Mouse (Mus musculus): ENCODE measurements around the gene Sspo.

The Sspo gene

DNA sequence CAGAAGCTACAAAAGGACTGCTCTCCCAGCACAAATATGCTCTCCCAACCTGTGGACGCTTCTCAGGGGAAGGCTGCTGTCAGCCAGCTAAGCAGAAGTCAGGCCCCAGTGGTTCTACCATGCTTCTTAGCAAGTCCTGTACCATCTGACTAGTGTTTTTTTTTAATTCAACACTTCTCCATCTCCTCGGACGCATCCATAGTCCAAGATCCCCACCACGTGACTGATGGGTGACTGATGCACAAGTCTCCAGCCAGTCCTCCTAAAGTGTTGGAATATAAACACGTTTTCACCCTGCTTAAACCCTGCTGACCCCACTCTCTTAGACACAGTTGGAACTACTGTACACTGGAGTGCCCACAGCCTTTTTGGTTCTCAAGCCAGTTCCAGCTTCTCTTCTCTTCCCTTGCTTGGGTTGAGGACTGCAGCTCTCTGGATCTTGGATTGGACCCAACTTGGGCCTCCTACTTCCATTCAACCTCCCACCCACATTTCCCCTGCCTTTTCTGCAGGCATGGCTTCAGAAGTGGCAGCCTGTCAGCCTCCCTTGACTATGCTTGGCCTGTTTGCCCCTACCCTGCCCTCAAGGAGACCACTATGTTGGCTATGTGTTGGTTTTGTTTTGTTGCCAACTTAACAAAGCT, 12.2 kb upstream of the Sspo start:
- no peak for DNase-seq (ENCODE audit: low spot score in 2 of 2)

DNA sequence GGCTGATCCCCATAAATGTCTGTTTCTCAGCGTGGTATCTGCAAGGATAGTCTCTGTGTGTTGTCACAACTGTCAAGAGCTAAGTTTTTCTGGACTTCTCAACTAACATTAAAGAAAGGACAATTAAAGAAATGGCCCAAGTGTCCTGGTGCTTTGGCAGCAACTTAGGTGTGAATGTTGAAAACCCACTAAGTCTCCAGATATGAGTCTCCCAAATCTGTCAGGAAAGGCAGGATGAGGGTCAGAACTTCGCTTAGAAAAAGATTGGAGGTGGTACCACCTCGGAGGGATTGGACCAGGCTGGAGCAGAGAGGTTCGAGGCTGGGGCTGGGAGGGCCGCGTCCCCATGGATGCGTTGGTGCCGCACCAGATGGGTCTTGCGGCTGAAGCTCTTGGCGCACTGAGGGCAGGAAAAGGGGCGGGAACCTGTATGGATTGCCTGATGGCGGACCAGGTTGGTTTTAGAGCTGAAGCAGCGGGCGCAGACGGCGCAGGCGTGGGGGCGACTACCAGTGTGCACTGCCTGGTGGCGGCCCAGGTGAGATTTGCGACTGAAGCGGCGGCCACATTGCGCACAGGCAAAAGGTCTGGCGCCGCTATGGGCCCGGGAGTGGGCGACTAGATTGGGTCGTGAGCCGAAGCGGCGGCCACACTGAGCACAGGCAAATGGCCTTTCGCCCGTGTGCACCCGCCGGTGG, 10.2 kb upstream of the Sspo start:
- DNase-seq (ENCODE audit: low spot score in 2 of 2), result no peak

DNA sequence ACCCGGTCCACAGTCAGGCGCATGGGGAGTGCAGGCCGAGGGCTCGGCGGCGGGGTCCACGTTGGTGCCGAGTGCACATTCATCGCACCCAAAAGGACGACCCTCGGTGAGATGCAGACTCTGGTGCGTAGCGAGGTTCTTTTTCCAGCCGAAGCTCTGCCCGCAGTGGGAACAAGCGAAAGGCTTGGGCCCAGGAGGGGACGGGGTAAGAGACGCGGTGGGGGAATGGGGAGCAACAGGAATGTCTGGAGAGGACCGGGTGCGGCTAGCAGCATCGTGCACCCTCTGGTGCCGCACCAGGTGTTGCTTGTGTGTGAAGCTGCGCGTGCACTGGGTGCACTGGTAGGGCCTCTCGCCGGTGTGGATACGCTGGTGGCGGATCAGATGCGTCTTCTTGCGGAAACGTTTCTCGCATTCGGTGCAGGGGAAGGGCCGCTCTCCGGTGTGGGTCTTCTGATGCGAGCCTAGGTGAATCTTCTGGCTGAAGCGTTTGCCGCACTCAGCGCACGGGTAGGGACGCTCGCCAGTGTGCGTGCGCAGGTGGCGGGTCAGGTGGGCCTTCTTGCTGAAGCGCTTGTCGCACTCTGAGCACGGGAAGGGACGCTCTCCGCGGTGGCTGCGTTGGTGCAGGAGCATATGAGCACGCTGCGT, 9.4 kb upstream of the Sspo start:
- no peak for DNase-seq (ENCODE audit: low spot score in 2 of 2)

DNA sequence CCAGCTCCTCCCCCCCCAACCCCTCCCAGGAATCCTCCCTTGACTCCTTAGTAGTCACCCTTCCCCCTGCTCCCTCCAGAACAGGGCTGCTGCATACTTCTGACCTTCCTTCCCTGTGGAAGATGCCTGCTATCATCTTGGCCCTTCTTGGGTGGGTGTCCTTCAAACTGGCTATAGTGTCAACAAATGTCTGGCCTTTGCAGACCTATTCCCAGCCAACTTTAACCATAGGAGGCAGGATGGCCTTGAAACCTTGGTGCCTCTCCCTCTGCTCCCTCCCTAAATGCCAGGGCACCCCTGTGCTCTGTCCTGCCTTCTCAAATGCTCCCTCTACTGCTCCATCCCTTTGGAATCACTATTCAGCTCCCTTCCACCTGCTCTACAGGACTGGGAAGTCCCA, 8.4 kb upstream of the Sspo start:
- DNase-seq (ENCODE audit: low spot score in 2 of 2), result no peak

DNA sequence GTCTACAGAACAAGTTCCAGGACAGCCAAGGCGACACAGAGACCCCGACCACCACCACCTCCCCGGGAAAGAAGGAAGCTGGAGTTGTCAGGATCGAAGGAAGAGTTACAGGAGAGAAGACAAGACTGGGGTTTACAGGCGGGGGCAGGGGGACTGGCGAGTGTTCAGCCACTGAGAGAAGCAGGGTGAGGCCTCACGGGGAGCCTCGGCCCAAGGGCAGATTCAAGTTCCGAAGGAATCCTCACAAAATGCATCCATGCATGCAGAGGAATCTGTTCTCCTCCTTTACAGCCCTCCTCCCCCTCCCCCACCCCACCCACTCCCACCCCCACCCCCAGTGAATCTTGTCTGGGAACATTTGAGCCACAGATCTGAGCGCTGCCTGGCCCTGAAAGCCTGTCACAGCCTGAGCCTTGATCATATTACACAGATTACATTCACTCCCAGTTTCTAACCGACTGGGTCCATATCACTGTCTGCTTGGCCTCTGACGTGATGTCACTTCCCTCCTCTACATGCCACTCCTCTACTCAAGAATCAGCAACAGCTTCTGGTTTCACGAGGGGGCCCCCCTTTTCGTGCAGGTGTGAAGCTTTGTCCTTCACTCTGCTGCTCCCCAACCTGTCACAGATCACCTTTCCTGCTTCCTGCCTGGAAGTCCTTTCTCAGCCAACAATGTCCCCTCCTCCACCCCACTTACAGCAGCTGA, 7.6 kb upstream of the Sspo start:
- DNase-seq (ENCODE audit: low spot score in 2 of 2), result no peak

DNA sequence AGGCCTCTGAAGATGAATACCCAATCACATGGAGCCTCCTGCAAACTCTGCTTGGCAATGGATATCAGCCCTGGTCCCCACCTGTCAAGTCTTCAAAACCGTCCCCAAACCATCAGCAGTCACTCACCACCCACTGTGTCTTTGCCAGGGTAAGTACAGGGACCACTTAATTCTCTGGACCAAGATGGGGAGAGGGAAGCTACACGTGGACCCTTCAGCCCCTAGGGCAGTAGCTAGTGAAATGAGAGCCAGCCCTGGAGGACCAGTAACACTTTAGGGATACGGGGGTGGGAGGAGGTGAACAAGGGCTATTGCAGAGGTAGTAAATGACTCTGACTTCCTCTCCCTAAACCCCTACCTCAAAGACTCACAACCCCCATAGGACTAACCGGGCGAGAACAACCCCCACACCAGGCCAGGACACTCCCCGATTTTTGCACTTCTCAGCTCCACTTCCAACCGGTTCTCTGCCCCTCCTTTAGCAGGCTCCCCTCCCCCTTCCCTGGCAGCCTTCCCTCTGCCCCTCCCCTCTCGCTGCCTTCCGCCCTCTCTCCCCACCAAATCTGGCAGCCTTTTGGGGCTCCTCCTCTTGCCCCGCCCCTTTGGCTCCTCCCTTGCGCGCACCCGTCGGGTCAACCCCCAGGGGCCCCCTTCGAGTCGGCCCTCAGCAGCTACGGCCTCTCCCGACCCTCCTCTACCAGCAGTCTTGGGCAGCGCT, 4.3 kb upstream of the Sspo start:
- peak; percentile 98 to 99 for DNase-seq (ENCODE audit: low spot score in 2 of 2)

DNA sequence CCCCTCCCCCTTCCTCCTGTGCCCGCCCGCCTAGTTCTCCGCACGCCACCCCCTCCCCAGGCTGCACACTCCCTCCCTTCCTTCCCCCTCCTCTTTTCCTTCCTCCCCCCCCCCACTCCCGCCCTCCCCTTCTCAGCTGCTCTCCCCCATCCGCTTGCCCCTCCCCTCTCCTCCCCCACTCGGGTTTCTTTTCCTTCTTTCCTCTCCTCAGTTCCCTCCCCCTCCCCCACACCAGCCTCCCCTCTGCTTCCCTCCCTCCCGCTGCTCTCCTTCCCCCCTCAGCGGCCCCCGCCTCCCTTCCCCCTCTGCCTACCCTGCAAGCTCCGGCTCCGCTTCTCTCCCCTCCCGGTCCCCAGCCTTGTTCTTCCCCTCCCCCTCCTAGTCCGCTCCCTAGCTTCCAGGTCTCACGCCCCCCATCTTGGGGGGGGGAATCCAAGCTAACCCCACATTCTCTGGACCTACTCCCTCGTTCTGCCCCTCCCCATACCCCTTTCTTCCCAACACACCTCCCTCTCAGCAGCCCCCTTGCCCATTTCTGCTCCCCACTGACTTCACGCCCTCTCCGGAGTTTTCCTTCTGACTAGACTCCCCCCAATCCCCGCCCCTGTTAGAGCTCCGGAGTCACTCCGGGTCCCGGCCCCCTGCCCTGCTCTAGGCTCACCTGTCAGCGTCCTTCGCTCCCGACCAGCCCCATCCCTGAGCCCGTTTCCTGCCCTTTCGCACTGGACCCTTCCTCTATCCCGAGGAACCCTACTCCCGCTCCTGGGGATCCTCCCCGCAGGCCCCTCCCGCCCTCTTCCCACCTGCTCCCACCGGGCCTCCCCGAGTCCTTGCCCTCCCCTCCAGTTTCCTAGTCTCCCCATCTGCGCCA, 3.5 kb upstream of the Sspo start:
- DNase-seq (ENCODE audit: low spot score in 2 of 2), result peak; percentile 74 to 90

DNA sequence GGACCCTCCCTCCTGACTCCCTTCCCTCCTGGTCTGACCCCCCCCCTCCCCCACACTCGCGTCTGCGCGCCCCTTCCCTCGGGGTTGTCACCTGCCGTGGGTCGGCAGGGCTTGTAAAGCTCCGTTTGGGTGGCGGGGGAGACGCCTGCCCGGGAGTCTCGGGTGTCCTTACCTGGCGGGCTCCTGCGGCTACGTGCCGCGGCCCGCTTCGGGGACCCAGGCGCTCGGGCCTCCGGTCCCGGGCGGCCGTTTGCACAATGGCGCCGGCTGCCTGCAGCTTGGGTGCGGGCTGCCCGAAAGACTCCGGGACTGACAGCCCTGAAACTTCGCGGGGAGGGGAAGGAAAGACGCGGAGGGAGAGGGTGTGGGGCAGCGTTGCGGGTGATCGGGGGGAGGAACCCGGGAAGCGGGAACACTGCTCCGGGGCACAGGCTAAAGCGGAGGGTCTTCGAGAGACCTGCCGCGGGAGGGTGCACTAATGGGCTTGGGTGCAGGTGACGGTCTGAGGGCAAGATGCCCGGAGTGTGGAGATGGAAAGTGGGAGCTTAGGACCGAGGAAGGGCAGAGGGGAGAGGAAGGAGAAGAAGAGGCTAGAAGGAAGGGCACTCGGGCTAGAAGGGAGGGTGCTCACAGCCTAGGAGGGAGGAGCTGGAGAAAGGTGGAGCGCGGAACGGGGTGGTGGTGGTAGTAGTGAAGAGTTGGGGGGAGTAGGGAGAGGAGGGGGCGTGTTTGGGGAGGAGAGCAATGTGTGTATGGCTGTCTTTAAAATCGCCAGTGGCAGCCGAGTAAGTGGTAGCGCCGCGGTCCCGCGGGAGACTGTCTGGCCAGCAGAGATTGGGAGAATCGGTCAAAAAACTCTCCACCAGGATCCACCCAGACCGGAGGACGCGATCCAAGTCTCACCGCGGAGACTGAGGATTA, 2.6 kb upstream of the Sspo start, which contains the start of gene Zfp467:
Gene Zfp467 (minus strand): TSS at position 645 of the 921 bp plus-strand sequence.
- peak; percentile 62 to 73 for DNase-seq (ENCODE audit: low spot score in 2 of 2)

DNA sequence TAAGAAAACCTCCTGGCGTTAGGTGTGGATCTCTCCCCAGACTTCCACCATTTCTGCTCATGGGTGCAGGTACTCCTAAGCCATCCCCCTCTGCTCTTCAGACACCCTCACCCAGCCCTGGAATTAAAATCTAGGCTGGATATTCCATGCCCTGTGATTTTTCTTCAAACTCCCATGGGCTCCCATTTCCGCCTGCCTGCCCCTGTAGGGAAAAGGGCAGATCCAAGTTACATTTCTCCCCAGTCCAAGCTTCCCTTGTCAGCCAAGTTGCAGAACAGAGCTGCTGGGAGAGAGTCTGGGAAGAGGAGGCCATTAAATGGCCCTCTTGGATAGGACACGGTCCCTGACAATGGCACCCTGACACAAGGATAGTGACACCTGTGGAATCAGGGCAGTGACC, 1.8 kb upstream of the Sspo start:
- no peak for DNase-seq (ENCODE audit: low spot score in 2 of 2)

DNA sequence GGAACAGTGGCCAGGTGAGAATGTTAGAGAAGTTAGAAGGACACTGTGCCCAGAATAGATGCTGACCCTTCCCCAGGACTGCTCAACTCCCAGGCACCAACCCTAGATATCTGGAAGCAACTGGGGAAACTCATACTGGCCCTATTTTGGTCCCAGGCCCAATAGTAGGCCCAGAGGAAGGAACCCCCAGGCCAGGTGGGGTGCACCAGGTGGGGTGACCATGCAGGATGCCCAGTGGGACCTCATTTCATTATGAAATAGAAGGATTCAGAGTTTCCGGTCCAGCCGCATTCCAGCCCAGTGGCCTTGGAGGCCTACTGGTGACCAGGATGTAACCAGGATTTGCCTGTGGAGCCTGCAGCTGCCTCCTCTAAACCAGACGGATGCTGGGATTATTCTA, 1.1 kb upstream of the Sspo start:
- no peak for DNase-seq (ENCODE audit: low spot score in 2 of 2)

DNA sequence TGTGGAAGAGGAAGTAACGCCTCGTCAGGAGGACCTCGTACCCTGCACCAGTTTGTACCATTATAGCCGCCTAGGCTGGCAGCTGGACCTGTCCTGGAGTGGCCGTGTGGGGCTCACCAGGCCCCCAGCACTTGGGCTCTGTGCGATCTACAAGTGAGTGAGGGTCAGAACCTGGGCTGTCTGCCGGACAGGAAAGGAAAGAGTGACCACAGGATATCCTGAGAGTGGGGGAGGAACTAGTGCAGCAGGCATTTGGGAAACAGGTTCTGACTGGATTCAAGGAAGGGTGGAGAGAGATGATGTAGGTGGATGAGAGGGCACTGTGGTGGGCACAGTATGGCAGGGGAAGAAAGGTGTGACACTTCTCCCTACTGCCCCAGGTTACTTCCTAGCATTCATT, 498 bp downstream of the Sspo start:
- DNase-seq (ENCODE audit: low spot score in 2 of 2), result no peak

DNA sequence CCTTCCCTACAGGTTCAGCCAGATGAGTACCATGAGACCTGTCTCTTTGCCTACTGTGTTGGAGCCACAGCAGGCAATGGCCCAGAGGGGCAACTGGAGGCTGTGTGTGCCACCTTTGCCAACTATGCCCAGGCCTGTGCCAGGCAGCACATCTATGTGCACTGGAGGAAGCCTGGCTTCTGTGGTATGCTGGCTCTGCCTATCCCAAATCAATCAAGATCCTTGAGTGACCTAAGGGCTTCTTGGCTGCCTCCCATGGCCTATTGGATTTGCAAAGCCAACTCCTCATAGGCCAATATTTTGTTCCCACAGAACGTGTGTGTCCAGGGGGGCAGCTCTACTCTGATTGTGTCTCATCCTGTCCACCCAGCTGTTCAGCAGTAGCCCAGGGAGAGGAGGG, 4.1 kb downstream of the Sspo start:
- no peak for DNase-seq (ENCODE audit: low spot score in 2 of 2)

DNA sequence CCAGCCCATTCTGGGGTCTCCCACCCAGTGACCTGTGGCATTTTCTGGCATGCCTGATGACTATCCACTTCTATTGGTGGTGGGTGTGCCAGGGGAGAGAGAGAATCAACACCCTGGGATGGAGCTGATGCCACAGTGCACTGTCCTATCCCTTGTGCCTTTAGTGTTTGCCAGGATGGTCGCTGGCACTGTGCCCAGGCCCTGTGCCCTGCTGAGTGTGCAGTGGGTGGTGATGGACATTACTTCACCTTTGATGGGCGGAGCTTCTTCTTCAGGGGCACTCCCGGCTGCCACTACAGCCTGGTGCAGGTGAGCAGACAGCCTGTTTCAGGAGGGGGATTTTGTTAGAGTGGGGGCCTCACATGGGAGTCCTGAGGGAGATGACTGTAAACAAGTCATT, 4.7 kb downstream of the Sspo start:
- no peak for DNase-seq (ENCODE audit: low spot score in 2 of 2)

DNA sequence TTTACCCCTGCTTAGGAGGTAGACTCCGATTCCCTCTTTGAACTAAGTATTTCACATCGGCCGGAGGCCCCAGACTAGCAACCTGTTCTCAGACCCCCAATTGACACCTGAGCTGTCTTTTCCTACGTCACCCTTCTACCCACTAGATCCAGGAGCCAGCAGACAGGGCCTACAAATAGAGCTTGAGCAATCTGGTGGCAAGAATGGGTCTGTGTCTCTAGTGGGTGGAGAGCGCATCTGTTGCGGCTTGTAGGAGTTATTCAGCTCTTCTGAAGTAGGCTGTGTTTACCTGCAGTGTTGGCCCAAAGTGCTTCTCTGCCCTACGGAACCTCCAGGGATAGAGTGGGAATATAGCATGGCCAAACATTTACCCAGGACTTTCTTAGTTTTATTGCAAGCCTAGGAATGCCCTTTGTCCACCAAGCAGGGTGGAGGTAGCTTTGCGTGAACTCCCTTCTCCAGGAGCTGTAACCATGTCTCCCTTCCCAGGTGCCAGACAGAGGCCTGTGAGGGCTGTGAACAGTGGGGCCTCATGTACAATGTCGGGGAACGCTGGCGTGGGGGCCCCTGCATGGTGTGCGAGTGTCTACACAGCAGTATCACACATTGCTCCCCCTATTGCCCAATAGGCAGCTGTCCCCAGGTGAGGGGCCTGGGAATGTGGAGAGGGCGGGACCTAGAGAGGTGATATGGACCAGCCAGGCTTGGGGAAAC, 17.1 kb downstream of the Sspo start:
- DNase-seq (ENCODE audit: low spot score in 2 of 2), result no peak

DNA sequence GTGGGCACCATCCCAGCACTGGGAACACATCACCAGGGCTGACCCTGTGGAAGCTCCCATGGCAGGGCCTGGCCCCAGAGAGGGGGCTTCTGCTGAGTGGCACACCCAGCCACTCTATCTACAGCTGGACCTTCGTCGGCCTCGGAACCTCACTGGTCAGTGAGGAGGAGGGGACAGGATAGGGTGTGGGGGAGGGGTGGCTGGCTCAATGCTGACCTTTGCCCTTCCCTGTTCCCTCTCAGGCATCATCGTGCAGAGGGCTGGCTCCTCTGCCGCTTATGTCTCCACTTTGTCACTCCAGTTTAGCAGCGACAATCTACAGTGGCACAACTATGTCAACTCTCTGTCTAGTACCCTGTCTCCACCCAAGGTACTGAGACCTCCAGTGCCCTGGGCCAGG, 18.7 kb downstream of the Sspo start:
- no peak for DNase-seq (ENCODE audit: low spot score in 2 of 2)

DNA sequence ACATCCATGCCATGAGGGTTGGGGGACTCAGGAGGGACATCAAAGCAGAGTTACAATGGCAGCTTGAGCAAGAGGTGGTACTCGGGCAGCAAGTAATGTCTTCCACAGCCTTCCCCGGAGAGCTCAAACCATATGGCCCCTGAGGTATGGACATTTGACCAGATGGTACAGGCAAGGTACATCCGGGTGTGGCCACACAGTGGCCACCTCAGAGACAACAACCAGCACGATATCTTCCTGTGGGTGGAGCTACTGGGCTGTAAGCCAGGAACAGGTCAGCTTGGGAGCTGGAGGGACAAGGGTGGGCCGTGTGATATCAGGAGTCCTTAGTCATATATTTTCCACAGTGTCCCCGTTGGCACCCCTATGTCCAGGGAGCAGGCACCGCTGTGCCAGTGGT, 19.5 kb downstream of the Sspo start:
- DNase-seq (ENCODE audit: low spot score in 2 of 2), result no peak

DNA sequence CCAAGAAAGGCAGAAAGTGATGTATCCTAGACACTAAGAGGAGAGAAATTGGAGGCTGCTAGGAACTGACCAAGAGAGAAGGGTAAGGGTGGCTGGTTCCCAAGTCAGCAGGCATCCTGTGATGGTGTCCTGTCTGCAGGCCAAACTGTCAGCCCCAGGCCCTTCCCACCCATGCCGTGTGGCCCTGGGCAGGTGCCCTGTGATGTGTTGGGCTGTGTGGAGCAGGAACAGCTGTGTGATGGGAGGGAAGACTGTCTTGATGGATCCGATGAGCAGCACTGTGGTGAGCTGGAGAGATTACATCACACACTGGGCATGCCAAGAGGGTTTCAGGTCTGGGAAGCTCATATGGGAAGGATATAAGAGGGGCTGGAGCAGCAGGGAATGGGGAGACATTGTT, 22.7 kb downstream of the Sspo start:
- no peak for DNase-seq (ENCODE audit: low spot score in 2 of 2)

DNA sequence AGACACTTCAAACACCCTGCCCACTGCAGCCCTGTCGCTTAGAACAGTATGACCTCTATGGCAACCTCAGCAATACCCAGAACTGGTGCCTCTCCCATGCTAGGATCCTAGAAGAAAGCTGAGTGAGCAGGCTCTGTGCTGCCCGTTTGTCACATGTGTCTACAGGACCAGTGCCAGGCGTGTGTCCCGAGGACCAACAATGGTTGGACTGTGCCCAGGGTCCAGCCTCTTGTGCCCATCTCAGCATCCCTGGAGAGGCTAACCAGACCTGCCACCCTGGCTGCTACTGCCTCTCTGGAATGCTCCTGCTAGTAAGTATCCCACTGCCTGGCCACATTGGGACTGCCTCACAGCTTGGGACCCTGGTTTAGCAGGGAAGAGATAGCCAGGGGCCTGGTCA, 30.4 kb downstream of the Sspo start:
- DNase-seq (ENCODE audit: low spot score in 2 of 2), result no peak

DNA sequence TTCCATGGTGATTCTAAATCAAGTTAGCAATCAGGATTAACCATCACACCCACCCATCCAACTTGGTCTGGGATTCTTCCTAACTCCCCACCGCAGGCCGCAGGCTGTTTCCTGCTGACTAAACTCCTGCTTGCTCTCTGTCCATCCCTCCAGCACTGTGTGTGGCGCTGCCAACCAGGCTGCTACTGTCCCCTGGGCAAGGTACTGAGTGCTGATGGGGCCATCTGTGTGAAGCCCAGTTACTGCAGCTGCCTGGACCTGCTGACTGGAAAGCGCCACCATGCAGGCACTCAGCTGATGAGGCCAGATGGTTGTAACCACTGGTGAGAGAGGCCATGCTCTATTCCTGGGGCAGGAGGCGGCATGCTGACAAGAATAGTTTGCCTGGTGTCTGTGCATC, 34.5 kb downstream of the Sspo start:
- DNase-seq (ENCODE audit: low spot score in 2 of 2), result no peak

Data from urinary bladder, postnatal 4 days (tissue).